Mouse (Mus musculus) intestine, embryonic 14.5 days (tissue): ENCODE measurements around the gene Hecw1. TPM values are rescaled to one million over a fixed set of nuclear protein-coding genes. Genes with fewer than 3 reads are reported as not detected.
A peak's percentile ranks its signal among the peaks of the same experiment; 100 is the strongest.

Experiments used
- ATAC-seq: fragments of 200-750 bp; cut with Nextera tagmentation; replicated peaks from 2 replicates; pipeline ENCODE4 v1.8.0; 2017; ENCODE audit warnings: low read depth, moderate number of reproducible peaks, moderate TSS enrichment, moderate library complexity; ENCODE audit not compliant: low FRiP score, low TSS enrichment
- DNase-seq: peaks from one replicate; pipeline ENCODE4 v3.0.0-alpha.2; 2018; ENCODE audit warnings: low spot score
- H3K27ac ChIP-seq: fragments of 300-500 bp; sonication (generic); 2 replicates; pipeline ENCODE4 v1.5.1; 2014; ENCODE audit warnings: low read depth, mild to moderate bottlenecking, control low read depth
- H3K27me3 ChIP-seq: fragments of 300-500 bp; sonication (generic); replicated peaks from 2 replicates; pipeline ENCODE4 v1.6.1; 2014; ENCODE audit warnings: low read length, control low read depth; ENCODE audit not compliant: control insufficient read depth, insufficient read depth
- H3K36me3 ChIP-seq: fragments of 300-500 bp; sonication (generic); 2 replicates; pipeline ENCODE4 v1.6.1; 2014; ENCODE audit warnings: low read length, control low read depth; ENCODE audit not compliant: control insufficient read depth, insufficient read depth
- H3K4me1 ChIP-seq: fragments of 300-500 bp; sonication (generic); replicated peaks from 2 replicates; pipeline ENCODE4 v1.6.1; 2014; ENCODE audit warnings: low read length, control low read depth, mixed read lengths; ENCODE audit not compliant: control insufficient read depth, insufficient read depth
- H3K4me2 ChIP-seq: fragments of 300-500 bp; sonication (generic); 2 replicates; pipeline ENCODE4 v1.6.1; 2014; ENCODE audit warnings: low read length
- H3K4me3 ChIP-seq: fragments of 300-500 bp; sonication (generic); 2 replicates; pipeline ENCODE4 v1.5.1; 2014; ENCODE audit warnings: low read depth, low read length, control low read depth, mixed read lengths
- H3K9ac ChIP-seq: fragments of 300-500 bp; sonication (generic); 2 replicates; pipeline ENCODE4 v1.6.1; 2014; ENCODE audit warnings: mild to moderate bottlenecking, low read length
- H3K9me3 ChIP-seq: fragments of 300-500 bp; sonication (generic); 2 replicates; pipeline ENCODE4 v1.6.1; 2016; ENCODE audit warnings: low read length, control low read depth; ENCODE audit not compliant: control insufficient read depth
- WGBS: fragments of 180-500 bp; shearing (Covaris S2); extraction: QIAGEN DNeasy Blood & Tissue Kit; methylation state at CpG from one replicate; pipeline ENCODE4 v1.1.7; 2014; 5-methylcytosine and 5-hydroxymethylcytosine counted together
- polyA plus RNA-seq: library from polyadenylated mRNA; unstranded; fragments of >200 nt; fragmentation: Nextera tagmentation; extraction: Ambion mirVana; gene quantifications from 2 replicates; pipeline ENCODE4 v1.2.1, GENCODE M21; 2014

Gene Hecw1
- polyA plus RNA-seq, result 1.5 and 2.5 TPM in 2 replicates

DNA sequence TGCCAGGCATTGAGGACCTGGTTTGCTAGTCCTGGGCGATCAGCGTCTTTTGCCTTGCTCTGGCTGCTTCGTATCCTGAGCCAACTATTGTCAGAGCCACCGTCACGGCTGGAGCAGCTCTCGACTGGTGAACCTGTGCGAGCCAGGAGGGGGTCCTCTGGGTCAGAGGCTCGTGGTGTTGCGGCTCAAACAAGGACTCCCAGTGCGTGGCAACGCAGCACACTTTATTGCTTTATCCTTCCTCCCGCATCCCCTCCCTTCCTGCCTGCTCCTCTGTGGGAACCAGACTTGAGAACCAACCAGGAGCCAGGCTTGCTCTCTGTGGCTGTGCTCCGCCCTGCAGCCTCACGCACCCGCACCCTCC is at the start of gene Hecw1:
Gene Hecw1 (minus strand): TSS at position 323 of the 364 bp plus-strand sequence.
- Histone ChIP-seq H3K9me3 (no peaks in the 10 kb centered on the region), H3K4me2 (peak within 1 kb of the TSS; percentile 87), H3K4me3 (peak within 1 kb of the TSS; percentile 43), H3K27me3 (peaks cover 29% of the 10 kb centered on the region), H3K27ac (no peak within 1 kb of the TSS), H3K9ac (peak within 1 kb of the TSS; percentile 10; the same call in 1 of the 2 replicates), H3K4me1 (no peaks in the 10 kb centered on the region), H3K36me3 (no peaks in the 10 kb centered on the region)
- 1% methylated on average over 14 of the region's 15 CpGs for WGBS
- DNase-seq, result no peak
- peak; percentile 67 for ATAC-seq

DNA sequence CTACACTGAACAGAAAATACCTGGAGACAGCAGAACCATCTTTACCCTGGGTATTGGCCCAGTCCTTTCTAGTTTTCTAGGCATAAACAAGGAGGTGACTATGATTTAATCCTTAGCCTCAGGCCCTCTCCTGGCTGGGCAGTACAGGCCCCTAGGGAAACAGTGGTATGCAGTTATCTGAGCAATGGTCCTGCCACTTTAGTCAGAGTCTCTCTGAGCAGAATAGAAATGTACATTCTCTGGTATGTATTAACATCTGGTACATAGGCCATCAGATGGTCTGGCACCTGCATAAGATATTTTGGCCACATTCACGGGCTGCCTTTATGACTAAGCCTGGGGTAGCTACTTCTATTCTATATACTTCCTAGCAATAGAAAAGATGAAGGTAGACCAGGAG is 38.3 kb upstream of the Hecw1 start:
- Histone ChIP-seq H3K9me3 (no peaks in the 10 kb centered on the region), H3K36me3 (no peaks in the 10 kb centered on the region), H3K4me2 (no peak overlapping the region), H3K4me3 (no peak overlapping the region), H3K27me3 (no peaks in the 10 kb centered on the region), H3K4me1 (no peaks in the 10 kb centered on the region), H3K27ac (no peak overlapping the region), H3K9ac (no peak overlapping the region)
- WGBS, result 76% methylated on average over 1 of the region's 1 CpGs
- ATAC-seq (no peak), DNase-seq (no peak)

DNA sequence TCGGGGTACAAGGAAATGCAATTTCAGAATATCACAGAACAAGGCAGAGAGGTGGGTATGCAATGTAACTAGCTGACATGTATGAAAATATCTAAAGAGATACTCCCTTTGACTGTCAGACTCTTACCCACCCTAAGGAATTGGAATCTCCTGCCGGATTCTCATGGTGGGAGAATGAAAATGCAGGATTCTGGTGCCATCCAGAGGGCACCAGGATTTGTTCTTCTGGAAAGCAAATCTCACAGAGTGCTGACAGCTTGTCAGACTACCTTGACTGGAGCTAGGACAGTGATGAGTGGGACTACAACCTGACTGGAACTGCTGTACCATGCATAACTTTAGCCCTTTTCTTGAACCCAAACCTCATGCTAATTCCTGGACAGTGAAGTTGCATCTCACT is 29.6 kb upstream of the Hecw1 start:
- Histone ChIP-seq H3K27ac (no peak overlapping the region), H3K27me3 (no peaks in the 10 kb centered on the region), H3K4me1 (no peaks in the 10 kb centered on the region), H3K9ac (no peak overlapping the region), H3K9me3 (no peaks in the 10 kb centered on the region), H3K36me3 (no peaks in the 10 kb centered on the region), H3K4me3 (no peak overlapping the region), H3K4me2 (no peak overlapping the region)
- DNase-seq (no peak), ATAC-seq (no peak)
- 84% methylated on average over 2 of the region's 2 CpGs for WGBS

DNA sequence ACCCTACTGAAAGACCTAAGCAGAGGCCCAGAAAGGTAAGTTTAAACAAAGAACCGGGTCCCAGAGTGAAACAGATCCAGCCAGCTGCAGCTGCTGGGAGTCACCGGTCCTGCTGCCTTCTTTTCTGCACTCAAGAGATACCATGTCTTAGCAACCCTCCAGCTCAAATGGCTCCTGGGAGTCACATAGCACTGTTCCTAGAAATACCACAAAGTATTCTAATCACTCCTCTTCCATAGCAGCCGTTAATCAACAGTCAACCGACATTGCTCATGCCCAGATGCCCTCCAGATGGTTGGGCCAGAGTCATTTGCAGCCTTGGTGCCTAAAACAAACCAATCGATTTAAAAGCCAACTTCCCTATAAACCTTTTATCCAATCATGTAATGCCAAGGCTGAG is 19.8 kb upstream of the Hecw1 start:
- Histone ChIP-seq H3K36me3 (no peaks in the 10 kb centered on the region), H3K9ac (no peak overlapping the region), H3K4me2 (no peak overlapping the region), H3K4me1 (no peaks in the 10 kb centered on the region), H3K4me3 (no peak overlapping the region), H3K27me3 (no peaks in the 10 kb centered on the region), H3K27ac (no peak overlapping the region), H3K9me3 (no peaks in the 10 kb centered on the region)
- ATAC-seq, result no peak
- whole genome bisulfite sequencing, result 79% methylated on average over 5 of the region's 5 CpGs
- DNase-seq, result no peak

DNA sequence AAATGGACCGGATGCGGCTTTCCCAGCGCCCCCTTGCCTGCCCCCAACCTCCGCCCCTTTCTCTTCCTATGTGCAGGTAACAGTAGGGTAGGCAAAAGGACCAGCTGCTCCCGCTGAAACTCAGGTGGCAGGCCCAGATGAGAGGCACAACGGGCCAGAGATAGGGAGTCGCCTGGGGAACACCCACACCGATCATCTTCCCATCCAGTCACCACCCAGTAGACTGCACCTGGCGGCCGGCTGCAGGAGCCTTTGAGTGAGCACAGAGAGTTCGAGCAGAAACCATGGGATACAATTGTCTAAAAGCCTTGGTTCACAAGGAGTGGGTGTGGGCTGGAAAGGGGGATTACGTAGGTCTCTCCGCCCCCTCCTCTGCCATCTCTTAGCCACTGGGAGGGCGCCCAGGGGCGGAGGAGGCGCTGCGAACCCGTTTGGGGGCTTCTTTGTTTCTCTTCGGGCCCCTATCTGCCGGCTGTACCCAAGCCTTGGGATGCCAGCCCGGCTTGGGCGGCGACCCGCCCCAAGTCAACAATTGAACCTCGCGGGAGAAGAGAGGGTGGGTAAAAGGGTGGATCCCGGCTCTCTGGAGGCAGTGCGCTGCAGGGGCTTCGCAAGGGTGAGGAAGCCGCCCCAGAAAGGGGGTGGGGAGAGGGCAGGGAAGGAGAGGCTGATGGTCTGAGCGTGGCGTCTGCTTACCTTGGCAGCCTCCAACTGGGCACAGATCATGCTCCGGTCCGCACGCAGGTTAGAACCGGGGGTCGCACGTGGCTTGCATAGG is 711 bp downstream of the Hecw1 start:
- H3K9me3 ChIP-seq, result no peaks in the 10 kb centered on the region
- H3K27me3 ChIP-seq, result peaks cover 29% of the 10 kb centered on the region
- ATAC-seq (peak; percentile 79), DNase-seq (peak; percentile 75)
- H3K9ac ChIP-seq, result peak overlapping the region; percentile 10; the same call in 1 of the 2 replicates
- no peaks in the 10 kb centered on the region for H3K4me1 ChIP-seq
- H3K36me3 ChIP-seq, result no peaks in the 10 kb centered on the region
- WGBS, result 2% methylated on average over 38 of the region's 38 CpGs
- peak overlapping the region; percentile 43 for H3K4me3 ChIP-seq
- no peak overlapping the region for H3K27ac ChIP-seq
- H3K4me2 ChIP-seq, result peak overlapping the region; percentile 87

DNA sequence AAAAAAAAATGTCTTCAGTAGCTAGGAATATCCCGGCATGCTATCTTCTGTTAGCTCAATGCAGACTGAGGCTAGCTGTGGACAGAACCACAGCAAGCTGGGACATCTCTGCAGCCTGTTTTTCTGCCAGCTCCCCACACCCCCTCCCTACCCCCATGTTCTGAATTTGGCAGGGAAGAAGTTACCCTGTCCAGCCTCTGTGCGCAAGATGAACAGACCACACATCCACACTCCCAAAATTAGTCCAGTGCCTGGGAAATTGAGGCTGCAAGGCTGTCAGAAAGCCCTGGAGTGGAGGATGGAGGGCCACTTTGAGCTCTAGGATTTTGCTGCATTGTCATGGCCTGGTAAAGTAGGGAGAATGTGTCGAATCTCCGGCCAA is 1.3 kb downstream of the Hecw1 start:
- H3K4me2 ChIP-seq, result peak overlapping the region; percentile 87
- no peaks in the 10 kb centered on the region for H3K36me3 ChIP-seq
- no peak for DNase-seq
- 26% methylated on average over 4 of the region's 4 CpGs for WGBS
- no peak overlapping the region for H3K9ac ChIP-seq
- no peaks in the 10 kb centered on the region for H3K9me3 ChIP-seq
- no peaks in the 10 kb centered on the region for H3K4me1 ChIP-seq
- peak overlapping the region; percentile 43; the same call in 1 of the 2 replicates for H3K4me3 ChIP-seq
- H3K27ac ChIP-seq, result no peak overlapping the region
- ATAC-seq, result no peak
- peaks cover 29% of the 10 kb centered on the region for H3K27me3 ChIP-seq

DNA sequence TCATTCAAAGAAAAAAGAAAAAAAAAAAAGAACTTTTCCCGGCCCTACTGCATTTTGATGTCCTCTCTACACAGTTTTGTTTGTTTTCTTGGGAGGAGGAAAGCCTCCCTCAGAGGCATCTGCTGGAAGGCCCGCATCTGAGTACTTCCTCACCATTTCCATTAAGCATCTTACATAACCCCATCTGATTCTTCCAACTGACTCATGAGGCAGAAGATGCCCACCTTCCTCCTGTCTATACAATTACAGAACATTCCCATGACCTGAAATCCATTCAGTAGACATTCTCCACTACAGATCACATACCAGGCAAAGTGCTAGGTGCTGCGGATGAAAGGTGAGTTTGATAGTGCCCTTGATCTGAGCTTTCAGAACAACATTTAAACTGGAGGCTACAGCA is 3.4 kb downstream of the Hecw1 start:
- Histone ChIP-seq H3K4me2 (no peak overlapping the region), H3K4me3 (no peak overlapping the region), H3K9ac (no peak overlapping the region), H3K4me1 (no peaks in the 10 kb centered on the region), H3K27me3 (peaks cover 29% of the 10 kb centered on the region), H3K36me3 (no peaks in the 10 kb centered on the region), H3K27ac (no peak overlapping the region), H3K9me3 (no peaks in the 10 kb centered on the region)
- DNase-seq (no peak), ATAC-seq (no peak)
- 84% methylated on average over 3 of the region's 3 CpGs for WGBS

DNA sequence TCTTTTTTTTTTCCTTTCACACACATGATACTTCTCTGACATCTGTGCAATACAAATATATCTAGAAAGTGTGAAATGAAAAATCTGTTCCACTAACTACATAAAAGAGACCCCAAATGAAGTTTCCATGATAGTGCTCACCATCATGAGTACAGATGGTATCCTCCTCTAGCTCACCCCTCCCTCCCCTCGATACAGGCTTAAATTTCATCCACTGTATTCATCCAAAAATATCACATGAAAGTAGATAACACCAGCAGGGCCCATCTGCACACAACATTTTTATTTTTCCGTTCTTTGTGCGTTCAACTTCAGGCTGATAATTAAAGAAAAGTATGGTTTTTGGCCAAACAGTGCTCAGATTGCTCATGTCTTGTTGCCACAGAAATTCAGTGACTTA is 5.5 kb downstream of the Hecw1 start:
- ATAC-seq (no peak), DNase-seq (no peak)
- Histone ChIP-seq H3K9me3 (no peaks in the 10 kb centered on the region), H3K4me1 (no peaks in the 10 kb centered on the region), H3K36me3 (no peaks in the 10 kb centered on the region), H3K27me3 (peaks cover 17% of the 10 kb centered on the region), H3K27ac (no peak overlapping the region), H3K9ac (no peak overlapping the region), H3K4me2 (no peak overlapping the region), H3K4me3 (no peak overlapping the region)
- 87% methylated on average over 3 of the region's 3 CpGs for WGBS

DNA sequence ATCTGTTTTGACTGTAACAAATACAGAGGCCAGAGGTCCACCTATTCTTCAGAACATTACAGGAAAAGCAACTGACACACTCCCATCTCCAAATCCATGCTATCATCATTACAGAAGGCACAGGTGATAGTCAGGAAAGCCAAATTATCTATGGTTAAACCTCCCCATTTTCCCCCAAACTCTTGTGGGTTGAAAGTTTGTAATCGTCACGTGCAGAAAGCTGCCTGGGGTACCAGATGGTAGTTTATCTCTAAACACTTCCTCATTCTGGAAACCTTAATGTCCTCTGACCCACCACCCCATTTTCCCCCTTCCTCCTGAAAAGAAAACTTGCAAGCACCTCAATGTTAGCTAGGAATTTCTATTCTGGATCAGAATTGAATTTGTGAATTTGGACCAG is 7.9 kb downstream of the Hecw1 start:
- Histone ChIP-seq H3K27me3 (no peaks in the 10 kb centered on the region), H3K4me2 (no peak overlapping the region), H3K9me3 (no peaks in the 10 kb centered on the region), H3K4me3 (no peak overlapping the region), H3K9ac (no peak overlapping the region), H3K27ac (no peak overlapping the region), H3K36me3 (no peaks in the 10 kb centered on the region), H3K4me1 (no peaks in the 10 kb centered on the region)
- no peak for ATAC-seq
- DNase-seq, result no peak
- 78% methylated on average over 2 of the region's 2 CpGs for WGBS
